Mouse (Mus musculus) layer of hippocampus, postnatal 25 days (tissue): ENCODE results near the gene Hunk. TPM values are rescaled to one million over a fixed set of nuclear protein-coding genes. Genes with fewer than 3 reads are reported as not detected.

Source experiments
- DNase-seq, 2 experiments: peaks; one replicate each; pipeline ENCODE4 v3.0.0; 2022; ENCODE audit warnings: mixed read lengths in 2 of 2, low spot score in 1 of 2; ENCODE audit errors: extremely low spot score in 1 of 2
- total RNA-seq, 2 experiments: library from RNA; stranded (reverse); gene quantifications; 2 replicates each; pipeline ENCODE4 v1.2.3; 2021

Hunk gene
- total RNA-seq, 2 experiments from 2014 or later = 24.6 to 30.7 TPM

DNA sequence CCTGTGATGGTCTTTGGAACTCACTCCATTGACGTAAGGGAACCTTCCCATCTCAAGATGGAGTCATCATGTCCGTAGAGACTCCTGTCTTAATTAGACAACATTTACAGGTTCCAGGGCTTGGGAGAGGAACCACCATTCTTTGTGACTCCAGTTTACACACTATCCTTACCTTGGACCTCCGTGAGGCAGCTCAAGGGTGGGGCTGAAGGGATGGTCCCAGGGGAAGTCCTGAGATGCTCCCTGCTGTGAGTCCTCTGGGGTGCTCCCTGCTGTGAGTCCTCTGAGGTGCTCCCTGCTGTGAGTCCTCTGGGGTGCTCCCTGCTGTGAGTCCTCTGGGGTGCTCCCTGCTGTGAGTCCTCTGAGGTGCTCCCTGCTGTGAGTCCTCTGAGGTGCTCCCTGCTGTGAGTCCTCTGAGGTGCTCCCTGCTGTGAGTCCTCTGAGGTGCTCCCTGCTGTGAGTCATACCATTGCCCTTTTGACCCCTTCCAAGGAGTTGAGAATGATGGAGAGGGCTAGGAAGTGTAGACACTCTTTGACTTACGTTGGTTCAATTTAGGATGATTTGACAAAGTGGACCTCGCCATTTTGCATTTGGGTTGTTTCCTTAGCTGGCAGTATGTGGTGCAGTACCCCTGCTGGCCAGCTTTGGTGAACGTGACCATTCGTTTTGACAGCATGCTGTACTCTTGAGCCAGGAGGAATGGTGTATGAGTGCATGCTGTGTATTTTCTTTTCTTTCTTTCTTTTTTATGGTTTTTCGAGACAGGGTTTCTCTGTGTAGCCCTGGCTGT, 42.2 kb downstream of the Hunk start:
- DNase-seq = no peak

- no peak for DNase-seq
These were observed 47.7 kb downstream of the Hunk start for GRCm38 (mm10) chr16:90433551-90433950.

- DNase-seq = no peak
These were observed 49.4 kb downstream of the Hunk start for GRCm38 (mm10) chr16:90435231-90435630.

DNA sequence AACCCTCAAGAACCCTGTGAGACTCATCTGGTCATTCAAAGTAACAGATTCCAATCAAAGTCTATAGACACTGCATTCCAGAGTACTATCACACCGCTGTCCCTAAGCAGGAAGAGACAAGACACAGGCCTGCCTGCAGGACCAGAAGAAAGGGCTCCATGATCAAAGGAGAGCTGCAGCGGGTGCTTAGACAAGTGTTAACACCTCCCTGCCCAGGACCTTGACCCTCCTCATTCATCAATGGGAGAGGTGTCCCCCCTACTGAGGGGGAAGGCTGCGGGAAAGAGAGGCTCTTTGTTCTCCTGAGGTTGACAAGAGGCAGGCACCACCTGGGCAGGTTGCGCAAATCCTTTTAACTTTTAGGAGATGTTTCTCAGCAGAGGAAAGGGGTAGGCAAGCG, 51.5 kb downstream of the Hunk start:
- no peak for DNase-seq

DNA sequence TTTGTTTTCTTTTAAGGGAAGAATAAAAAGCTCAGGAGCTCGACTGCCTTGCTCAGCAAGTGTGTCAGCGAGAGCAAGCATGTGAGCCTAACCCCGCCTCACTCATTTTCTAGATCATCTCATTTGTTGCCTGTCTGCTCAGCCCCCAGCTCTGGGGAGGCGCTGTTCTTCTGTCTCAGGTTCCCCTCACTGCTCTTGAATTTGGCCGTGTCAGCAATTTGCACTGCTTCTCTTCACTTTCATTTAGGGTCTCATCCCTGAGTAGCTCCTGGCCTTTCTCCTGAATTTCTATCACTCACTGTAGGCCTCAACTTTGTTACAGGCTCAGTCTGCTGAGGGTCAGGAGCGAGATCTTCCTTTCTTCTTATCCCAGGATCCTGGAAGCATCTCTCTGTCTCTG, 53.7 kb downstream of the Hunk start:
- DNase-seq = no peak

GRCm38 (mm10) chr16:90440654-90441053, 54.8 kb downstream of the Hunk start:
- DNase-seq = no peak

DNA sequence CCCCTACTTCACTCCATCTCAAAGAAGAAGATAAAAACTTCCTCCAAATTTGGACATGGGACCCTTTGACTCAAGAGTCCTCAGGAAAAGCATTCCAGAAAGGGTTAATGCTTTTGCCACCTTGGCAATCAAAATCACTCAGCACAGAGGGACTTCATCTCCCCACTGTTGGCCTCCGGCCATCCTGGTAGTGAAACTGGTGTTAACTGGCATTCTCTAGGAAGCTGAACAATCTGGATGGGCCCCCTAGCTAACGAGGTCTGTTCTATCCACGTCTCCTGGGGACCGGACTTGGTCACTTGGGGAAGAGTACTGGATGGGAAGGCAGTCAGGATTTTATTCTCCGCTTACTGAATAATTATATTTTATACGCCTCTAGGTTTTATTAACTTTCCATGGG, 57.2 kb downstream of the Hunk start:
- DNase-seq = no peak

DNA sequence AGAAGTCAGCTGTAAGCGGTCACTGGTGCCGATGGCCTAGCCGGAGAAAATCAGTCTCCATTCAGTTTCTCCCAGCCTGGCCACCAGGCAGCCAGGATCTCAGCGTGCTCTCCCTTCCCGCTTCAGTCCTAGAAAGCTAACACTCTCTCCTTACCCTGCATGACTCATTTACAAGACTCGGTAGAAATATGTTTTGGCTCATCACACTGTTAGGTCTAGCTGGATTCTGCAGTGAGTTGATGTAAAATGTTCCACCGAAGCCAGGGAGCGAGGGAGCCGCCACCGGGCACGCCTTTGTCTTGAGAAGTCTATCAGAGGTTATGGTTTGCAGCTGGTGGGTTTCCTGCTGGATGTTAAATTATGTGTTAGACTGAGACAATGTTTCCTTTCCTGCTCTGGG, 67.4 kb downstream of the Hunk start:
- DNase-seq = no peak

- DNase-seq = no peak
These were observed 70.8 kb downstream of the Hunk start for GRCm38 (mm10) chr16:90456495-90457125.

DNA sequence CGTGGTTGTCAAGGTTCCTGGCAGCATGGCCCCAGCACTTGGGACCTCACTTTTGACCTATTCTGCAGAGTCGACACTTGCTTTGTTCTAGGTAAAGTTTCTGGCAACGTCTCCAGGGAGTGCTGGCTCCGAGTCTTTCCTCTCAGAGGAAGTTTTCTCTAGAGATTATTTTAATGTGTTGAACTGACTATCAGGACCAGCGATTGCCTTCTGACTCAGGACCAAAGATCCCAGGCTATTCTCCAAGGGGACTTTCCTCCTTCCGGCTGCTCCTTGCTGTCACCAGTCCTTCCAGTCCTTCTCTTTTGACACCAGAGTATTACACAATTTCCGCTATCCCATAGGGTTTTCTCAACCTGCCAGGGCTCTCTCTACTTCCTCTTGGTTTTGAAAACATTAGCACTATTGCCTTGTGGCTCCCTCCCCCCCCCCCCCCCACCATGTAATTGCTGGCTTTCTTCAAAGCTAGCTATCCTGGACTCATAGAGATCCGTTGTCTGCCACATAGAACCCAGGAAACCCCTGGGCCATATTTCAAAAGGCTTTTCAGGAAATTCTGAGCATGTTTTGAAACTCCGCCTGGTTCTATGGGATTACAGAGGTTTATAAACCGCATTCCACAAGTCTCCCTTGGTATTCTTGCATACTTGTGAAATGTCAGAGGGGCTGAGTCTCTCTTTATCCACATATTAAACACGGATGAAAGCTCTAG, 73.2 kb downstream of the Hunk start:
- DNase-seq = no peak

- DNase-seq = no peak
These were observed 75.6 kb downstream of the Hunk start for GRCm38 (mm10) chr16:90461304-90461905.

- DNase-seq = no peak
These were observed 77.0 kb downstream of the Hunk start for GRCm38 (mm10) chr16:90462728-90463275.

DNA sequence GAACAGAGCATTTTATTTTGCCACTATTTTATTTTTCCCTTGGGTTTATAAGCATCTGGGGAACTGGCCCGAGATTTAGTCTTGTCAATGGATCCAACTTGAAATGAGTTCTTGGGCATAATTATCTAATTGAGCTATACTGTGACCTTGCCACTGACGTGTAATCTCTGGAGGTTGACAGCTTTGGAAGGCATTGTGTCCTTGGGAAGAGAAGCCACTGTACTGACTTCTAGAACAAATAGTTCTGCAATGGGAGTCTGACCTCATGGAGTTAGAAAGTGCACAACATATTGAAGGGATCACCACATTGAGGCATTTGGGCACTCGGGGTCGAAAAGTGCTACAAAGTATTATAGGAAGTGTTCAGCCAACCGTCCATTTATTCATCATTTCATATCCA, 79.3 kb downstream of the Hunk start:
- DNase-seq = no peak

DNA sequence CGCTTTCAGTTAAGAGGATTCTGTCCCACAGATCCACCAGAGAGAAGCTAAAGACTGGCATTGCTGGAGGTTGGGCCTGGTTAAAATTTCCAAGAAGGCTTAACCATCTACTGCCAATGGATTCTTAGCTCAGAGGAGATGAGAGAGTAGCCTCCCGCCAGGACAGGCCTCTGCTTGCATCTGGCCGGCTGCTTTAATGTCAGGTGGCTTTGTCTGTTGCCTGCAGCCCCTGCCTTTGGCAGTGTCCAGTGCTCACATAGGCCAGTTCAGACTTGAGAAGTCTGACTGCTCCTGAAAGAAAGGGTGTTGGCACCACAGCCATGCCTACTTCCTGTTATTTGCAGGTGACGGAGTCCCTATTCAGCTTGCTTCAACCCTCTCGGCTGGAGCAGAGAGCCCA, 82.5 kb downstream of the Hunk start:
- DNase-seq = no peak

DNA sequence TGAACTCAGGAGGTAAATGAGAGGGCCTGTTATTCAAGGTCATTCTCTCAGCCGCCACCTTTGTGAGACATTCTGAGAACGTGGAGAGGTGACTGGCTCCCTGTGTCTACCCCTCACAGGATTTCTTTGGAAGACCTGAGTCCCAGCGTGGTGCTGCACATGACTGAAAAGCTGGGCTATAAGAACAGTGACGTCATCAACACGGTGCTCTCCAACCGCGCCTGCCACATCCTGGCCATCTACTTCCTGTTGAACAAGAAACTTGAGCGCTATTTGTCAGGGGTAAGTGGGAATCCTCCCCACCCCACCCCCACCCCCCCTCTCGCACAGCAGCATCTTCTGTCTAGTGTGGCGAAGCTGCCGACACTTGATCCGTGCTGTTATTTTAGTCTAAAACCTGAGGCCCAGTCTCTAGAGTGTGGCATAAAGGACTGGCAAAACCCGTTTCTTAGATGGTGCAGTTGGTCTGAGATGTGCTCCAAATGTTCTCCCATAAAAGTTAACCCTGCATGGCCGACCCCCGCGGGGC, 90.0 kb downstream of the Hunk start:
- DNase-seq = no peak

DNA sequence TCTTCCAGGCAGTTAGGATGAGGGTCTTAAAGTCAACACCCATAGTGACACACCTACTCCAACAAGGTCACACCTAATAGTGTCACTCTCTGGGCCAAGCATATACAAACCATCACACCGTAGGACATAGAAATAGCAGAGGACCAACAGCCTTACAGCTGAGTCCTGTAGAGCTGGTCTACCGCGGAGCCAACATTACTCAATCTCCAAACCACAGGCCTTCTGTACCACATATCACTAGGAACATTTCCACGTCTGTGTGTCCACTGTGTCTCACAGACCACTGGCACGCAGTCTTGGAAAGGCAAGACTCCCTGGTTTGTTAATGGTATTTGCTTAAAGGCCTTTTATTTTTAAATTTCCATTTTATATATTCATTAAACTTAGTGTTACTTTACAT, 95.8 kb downstream of the Hunk start:
- DNase-seq = no peak

DNA sequence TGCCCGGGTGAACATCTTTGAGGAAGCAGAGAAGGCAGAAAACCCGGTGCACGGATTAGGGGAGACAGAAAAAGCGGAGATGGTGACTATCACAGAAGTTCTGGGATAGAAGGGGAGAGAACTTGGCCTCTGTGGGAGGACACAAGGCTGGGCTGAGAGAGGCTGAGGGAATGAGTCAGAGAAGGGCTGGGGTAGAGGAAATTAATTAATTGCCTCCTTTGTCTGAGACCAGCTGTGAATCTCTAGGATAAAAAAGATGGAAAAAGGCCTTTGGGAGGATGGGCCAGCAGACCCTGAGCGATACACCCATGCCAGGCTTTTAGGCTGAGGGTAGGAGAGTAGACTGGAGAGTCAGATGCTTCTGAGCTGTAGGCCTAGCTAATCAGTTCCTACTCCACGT, 97.5 kb downstream of the Hunk start:
- DNase-seq = no peak

DNA sequence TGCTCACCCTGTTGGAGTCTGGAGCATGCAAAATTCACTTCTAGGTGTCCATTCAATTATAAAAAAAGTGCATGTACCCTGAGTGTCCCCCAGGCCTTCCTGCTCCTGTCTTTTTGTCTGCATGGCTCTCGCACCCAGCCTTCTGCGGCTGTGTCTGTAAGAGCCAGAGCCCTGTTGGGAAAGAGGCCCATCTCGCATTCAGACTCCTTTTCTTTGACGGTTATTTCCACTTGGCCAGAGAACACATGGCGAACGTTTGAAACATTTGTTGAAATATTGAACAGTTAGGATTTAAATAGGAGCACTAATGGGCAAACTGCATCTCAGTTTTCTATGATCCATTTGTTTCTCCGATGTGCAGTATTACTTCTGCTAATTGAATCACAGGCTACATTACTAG, 99.3 kb downstream of the Hunk start:
- no peak for DNase-seq

GRCm38 (mm10) chr16:90485599-90485998, 99.8 kb downstream of the Hunk start:
- DNase-seq = no peak

- DNase-seq = no peak
These were observed 104.3 kb downstream of the Hunk start for GRCm38 (mm10) chr16:90490066-90490465.
